Mouse (Mus musculus) forebrain, embryonic 10.5 days (tissue): Measurements from ENCODE around the gene Jak1. TPM values are rescaled to one million over a fixed set of nuclear protein-coding genes. Genes with fewer than 3 reads are reported as not detected.

ENCODE experiments used
- DNase-seq: peaks from one replicate; pipeline ENCODE4 v3.0.0-alpha.2; 2017; ENCODE audit warnings: low spot score; ENCODE audit errors: extremely low spot score
- H3K27ac ChIP-seq: fragments of 300-500 bp; sonication (generic); 2 replicates; pipeline ENCODE4 v1.5.1; 2016; ENCODE audit warnings: mild to moderate bottlenecking
- H3K27me3 ChIP-seq: fragments of 300-500 bp; sonication (generic); 2 replicates; pipeline ENCODE4 v1.6.1; 2016; ENCODE audit warnings: mild to moderate bottlenecking; ENCODE audit not compliant: poor library complexity, severe bottlenecking
- H3K36me3 ChIP-seq: fragments of 300-500 bp; sonication (generic); replicated peaks from 2 replicates; pipeline ENCODE4 v1.6.1; 2016; ENCODE audit warnings: mild to moderate bottlenecking, moderate library complexity
- H3K4me1 ChIP-seq: fragments of 300-500 bp; sonication (generic); 2 replicates; pipeline ENCODE4 v1.6.1; 2016
- H3K4me3 ChIP-seq: fragments of 300-500 bp; sonication (generic); 2 replicates; pipeline ENCODE4 v1.5.1; 2016; ENCODE audit warnings: mild to moderate bottlenecking, moderate library complexity
- H3K9me3 ChIP-seq: fragments of 300-500 bp; sonication (generic); 2 replicates; pipeline ENCODE4 v1.6.1; 2016; ENCODE audit warnings: mild to moderate bottlenecking, moderate library complexity
- WGBS: fragments of 180-500 bp; shearing (Covaris S2); methylation state at CpG from one replicate; pipeline ENCODE4 v1.1.7; 2016; 5-methylcytosine and 5-hydroxymethylcytosine counted together
- polyA plus RNA-seq: library from polyadenylated mRNA; unstranded; fragments of >200 nt; fragmentation: Nextera tagmentation; extraction: Ambion mirVana; gene quantifications from 2 replicates; pipeline ENCODE4 v1.2.1, GENCODE M21; 2016

Gene Jak1
- polyA plus RNA-seq, 1 experiment from 2014 or later = 42.4 TPM

DNA sequence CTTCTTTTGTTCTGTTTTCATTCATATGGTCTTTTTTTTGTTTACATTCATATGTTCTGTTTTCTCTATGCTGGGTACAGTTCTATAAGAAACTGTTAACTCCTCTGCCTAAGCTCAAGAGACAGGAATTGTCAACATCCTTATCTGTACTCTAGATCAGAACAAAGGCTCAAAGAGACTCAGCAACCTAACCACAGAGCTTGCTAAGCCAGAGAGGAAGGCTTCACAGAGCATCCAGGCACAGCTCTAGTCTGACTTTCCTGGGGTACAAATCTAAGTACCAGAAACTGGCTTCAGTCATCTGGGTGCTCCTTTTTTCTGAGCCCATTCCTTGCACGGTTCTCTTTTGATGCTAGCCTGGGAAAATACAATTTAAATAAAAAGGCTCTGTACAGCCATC is 97.3 kb downstream of the Jak1 start:
- no peak overlapping the region for H3K4me3 ChIP-seq
- DNase-seq = no peak
- no peaks in the 10 kb centered on the region for H3K9me3 ChIP-seq
- H3K27me3 ChIP-seq = no peaks in the 10 kb centered on the region
- H3K36me3 ChIP-seq = peaks cover 22% of the 10 kb centered on the region
- 87% methylated on average over 1 of the region's 1 CpGs for WGBS
- H3K27ac ChIP-seq = no peak overlapping the region
- no peaks in the 10 kb centered on the region for H3K4me1 ChIP-seq

- no peaks in the 10 kb centered on the region for H3K4me1 ChIP-seq
- H3K27me3 ChIP-seq = no peaks in the 10 kb centered on the region
- DNase-seq = no peak
- no peak overlapping the region for H3K27ac ChIP-seq
- H3K9me3 ChIP-seq = no peaks in the 10 kb centered on the region
- peaks cover 30% of the 10 kb centered on the region for H3K36me3 ChIP-seq
- 93% methylated on average over 4 of the region's 4 CpGs for WGBS
- no peak overlapping the region for H3K4me3 ChIP-seq
Observed at GRCm38 (mm10) chr4:101165776-101166175, 99.3 kb downstream of the Jak1 start.

- no peaks in the 10 kb centered on the region for H3K4me1 ChIP-seq
- H3K27me3 ChIP-seq = no peaks in the 10 kb centered on the region
- WGBS = 97% methylated on average over 2 of the region's 2 CpGs
- peaks cover 34% of the 10 kb centered on the region for H3K36me3 ChIP-seq
- H3K4me3 ChIP-seq = no peak overlapping the region
- no peak overlapping the region for H3K27ac ChIP-seq
- DNase-seq = no peak
- H3K9me3 ChIP-seq = no peaks in the 10 kb centered on the region
Observed at GRCm38 (mm10) chr4:101164673-101165072, 100.4 kb downstream of the Jak1 start.

DNA sequence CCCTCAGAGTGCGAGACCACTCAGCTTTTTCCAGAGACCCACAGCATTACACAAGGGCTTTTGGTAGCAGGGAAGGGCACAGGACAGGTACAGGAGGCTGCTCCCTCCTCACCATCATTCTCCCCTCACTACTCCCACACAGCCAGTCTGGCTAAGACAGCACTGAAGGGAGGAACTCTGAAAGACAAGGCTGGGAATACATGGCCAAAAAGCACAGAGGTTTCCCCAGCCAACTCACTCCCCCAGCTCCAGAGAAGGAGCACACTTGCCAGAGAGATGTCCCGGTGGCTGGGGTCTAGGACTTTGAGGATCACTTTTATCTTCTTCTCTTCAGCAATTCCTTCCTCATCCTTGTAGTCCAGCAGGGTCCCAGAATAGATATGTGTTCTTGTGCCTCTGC is 100.9 kb downstream of the Jak1 start:
- no peak overlapping the region for H3K27ac ChIP-seq
- no peaks in the 10 kb centered on the region for H3K27me3 ChIP-seq
- H3K4me3 ChIP-seq = no peak overlapping the region
- peaks cover 39% of the 10 kb centered on the region for H3K36me3 ChIP-seq
- WGBS = 89% methylated on average over 2 of the region's 2 CpGs
- H3K9me3 ChIP-seq = no peaks in the 10 kb centered on the region
- no peak for DNase-seq
- no peaks in the 10 kb centered on the region for H3K4me1 ChIP-seq

GRCm38 (mm10) chr4:101160821-101161220 is 104.3 kb downstream of the Jak1 start:
- 88% methylated on average over 1 of the region's 1 CpGs for WGBS
- peaks cover 65% of the 10 kb centered on the region for H3K36me3 ChIP-seq

GRCm38 (mm10) chr4:101159191-101159764 is 105.8 kb downstream of the Jak1 start:
- no peaks in the 10 kb centered on the region for H3K27me3 ChIP-seq
- H3K27ac ChIP-seq = no peak overlapping the region
- no peak for DNase-seq
- H3K4me1 ChIP-seq = no peaks in the 10 kb centered on the region
- WGBS = 89% methylated on average over 12 of the region's 12 CpGs
- H3K9me3 ChIP-seq = no peaks in the 10 kb centered on the region
- H3K36me3 ChIP-seq = peaks cover 73% of the 10 kb centered on the region
- H3K4me3 ChIP-seq = no peak overlapping the region

More at GRCm38 (mm10) chr4:101160821-101161220, 104.3 kb downstream of the Jak1 start:
- H3K4me3 ChIP-seq = no peak overlapping the region
- H3K27ac ChIP-seq = no peak overlapping the region
- no peaks in the 10 kb centered on the region for H3K27me3 ChIP-seq
- no peaks in the 10 kb centered on the region for H3K9me3 ChIP-seq
- no peak for DNase-seq
- H3K4me1 ChIP-seq = no peaks in the 10 kb centered on the region

DNA sequence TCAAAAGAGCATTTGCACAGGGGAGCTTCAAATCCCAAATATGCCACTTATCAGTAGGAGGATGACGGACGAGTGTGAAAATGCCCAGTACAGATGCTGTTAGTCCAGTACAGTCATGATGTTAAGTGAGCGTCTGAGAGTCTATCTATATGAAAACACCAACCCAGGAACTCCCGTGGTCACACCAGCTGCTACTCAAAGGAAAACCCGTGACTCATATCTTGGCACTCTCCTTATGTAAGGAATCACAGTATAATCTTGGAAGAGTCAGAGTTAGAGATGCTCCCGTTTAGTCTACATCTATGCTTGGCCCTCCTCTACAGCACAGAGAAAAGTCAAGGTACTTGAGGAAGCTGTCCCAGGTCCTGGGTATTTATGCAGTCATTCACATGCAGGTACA is 106.8 kb downstream of the Jak1 start:
- Histone ChIP-seq H3K27ac (no peak overlapping the region), H3K9me3 (no peaks in the 10 kb centered on the region), H3K4me3 (no peak overlapping the region), H3K27me3 (no peaks in the 10 kb centered on the region), H3K4me1 (no peaks in the 10 kb centered on the region), H3K36me3 (peaks cover 80% of the 10 kb centered on the region)
- DNase-seq = no peak
- WGBS = 89% methylated on average over 6 of the region's 6 CpGs

- Histone ChIP-seq H3K9me3 (no peaks in the 10 kb centered on the region), H3K4me3 (no peak overlapping the region), H3K4me1 (no peaks in the 10 kb centered on the region), H3K36me3 (peaks cover 84% of the 10 kb centered on the region), H3K27me3 (no peaks in the 10 kb centered on the region), H3K27ac (no peak overlapping the region)
- DNase-seq = no peak
- WGBS = 92% methylated on average over 5 of the region's 5 CpGs
Observed at GRCm38 (mm10) chr4:101157476-101157875, 107.6 kb downstream of the Jak1 start.

DNA sequence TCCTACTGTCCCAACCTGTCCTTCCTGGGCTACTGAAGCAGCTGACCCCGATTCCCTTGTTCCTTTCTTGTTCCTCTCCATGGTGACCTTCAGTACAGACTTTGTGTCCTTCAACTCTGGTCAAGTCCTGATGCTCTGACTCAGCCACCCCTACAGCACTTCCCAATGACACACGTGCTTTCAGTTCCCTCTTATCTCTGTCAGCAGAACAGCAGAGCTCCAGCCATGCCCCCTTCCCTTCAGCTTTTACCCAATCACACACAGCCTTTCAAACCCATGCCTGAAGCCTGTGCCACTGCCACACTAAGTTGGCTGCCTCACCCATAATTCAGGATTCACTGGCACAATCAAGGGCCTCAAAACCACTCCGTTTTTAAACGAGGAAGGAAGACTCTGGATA is 109.5 kb downstream of the Jak1 start:
- Histone ChIP-seq H3K27me3 (no peaks in the 10 kb centered on the region), H3K9me3 (no peaks in the 10 kb centered on the region), H3K4me3 (no peak overlapping the region), H3K4me1 (no peaks in the 10 kb centered on the region), H3K36me3 (peaks cover 90% of the 10 kb centered on the region), H3K27ac (no peak overlapping the region)
- no peak for DNase-seq
- 89% methylated on average over 4 of the region's 4 CpGs for WGBS

- Histone ChIP-seq H3K4me1 (peaks cover 5% of the 10 kb centered on the region), H3K4me3 (no peak overlapping the region), H3K9me3 (no peaks in the 10 kb centered on the region), H3K27me3 (no peaks in the 10 kb centered on the region), H3K27ac (no peak overlapping the region), H3K36me3 (peaks cover 44% of the 10 kb centered on the region)
- DNase-seq = no peak
- 95% methylated on average over 11 of the region's 11 CpGs for WGBS
Observed at GRCm38 (mm10) chr4:101146891-101147655, 118.0 kb downstream of the Jak1 start.

DNA sequence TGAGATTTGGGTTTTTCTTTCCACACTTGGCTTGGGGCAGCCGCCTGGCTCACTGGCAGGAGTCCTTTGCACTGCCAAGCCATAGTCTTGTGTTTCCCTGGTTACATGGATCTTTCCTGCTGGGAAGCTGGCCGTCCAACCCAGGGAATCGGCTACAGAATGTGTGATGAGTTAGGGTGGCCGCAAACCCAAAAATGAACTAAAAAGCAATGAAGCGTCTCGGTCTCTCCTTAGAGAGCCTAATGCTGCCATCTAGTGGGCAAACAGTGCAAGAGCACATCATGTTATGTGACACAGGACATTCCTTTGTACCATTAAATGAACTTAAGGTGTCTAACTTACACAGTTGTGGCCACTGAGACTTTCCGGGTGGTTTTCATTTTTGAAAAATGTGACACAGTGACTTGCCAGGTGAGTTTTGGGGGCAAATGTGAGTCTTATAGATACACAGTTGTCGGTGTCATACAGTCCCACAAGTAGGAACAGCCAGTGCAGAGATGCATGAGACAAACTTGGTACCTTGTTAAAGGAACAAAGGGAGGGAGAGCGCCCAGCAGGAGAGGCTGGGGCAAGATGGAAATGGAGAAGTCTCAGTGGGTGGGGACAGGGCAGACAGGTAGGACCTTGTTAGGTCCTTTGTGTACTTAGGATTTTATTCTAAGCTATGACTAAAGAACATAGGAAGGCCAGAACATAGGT is 118.9 kb downstream of the Jak1 start:
- no peak overlapping the region for H3K4me3 ChIP-seq
- WGBS = 37% methylated on average over 9 of the region's 9 CpGs
- no peaks in the 10 kb centered on the region for H3K27me3 ChIP-seq

DNA sequence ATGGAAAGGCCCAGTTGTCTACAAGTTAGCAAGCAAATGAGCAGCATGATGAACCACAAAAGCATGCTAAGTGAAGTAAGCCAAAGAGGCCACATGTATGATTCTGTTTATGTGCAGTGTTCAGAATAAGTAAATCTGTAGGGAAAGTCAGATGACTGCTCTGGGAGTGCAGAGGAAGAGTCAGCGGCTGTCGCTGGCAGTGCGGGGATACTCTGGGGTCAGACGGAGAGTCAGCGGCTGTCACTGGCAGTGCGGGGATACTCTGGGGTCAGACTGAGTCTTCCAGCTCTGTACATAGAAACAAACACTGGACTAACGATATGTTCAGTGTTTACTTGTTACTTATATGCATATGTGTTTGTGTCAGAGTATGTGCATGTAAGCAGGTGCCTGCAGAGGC is 120.3 kb downstream of the Jak1 start:
- 88% methylated on average over 7 of the region's 7 CpGs for WGBS
- Histone ChIP-seq H3K36me3 (peaks cover 28% of the 10 kb centered on the region), H3K27ac (no peak overlapping the region), H3K4me1 (peaks cover 5% of the 10 kb centered on the region), H3K4me3 (no peak overlapping the region), H3K27me3 (no peaks in the 10 kb centered on the region), H3K9me3 (no peaks in the 10 kb centered on the region)
- DNase-seq = no peak

More for the DNA sequence above, 118.9 kb downstream of the Jak1 start:
- Histone ChIP-seq H3K27ac (no peak overlapping the region), H3K36me3 (peaks cover 42% of the 10 kb centered on the region), H3K9me3 (no peaks in the 10 kb centered on the region), H3K4me1 (peaks cover 5% of the 10 kb centered on the region)
- DNase-seq = peak; percentile 72

DNA sequence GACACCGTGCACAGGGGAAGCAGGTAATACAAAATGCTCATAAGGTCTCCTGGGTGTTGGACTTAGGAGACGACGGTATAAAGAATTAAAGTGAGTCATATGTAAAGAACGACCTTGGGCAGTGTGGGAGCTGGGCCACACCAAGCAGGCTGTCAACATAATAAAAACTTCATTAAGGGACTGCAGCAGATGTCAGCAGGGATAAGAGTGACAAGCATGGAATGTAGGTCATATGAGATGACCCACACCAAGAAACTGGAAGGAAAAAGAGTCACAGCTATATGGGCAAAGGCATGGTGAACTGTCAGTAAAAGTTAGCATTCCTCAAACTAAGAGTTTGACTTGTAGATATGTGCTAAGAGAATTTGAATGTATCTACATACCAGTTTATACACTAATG is 120.7 kb downstream of the Jak1 start:
- peaks cover 5% of the 10 kb centered on the region for H3K4me1 ChIP-seq
- WGBS = 83% methylated on average over 4 of the region's 4 CpGs
- DNase-seq = no peak
- no peak overlapping the region for H3K4me3 ChIP-seq
- no peaks in the 10 kb centered on the region for H3K9me3 ChIP-seq
- no peak overlapping the region for H3K27ac ChIP-seq
- H3K36me3 ChIP-seq = peaks cover 27% of the 10 kb centered on the region
- no peaks in the 10 kb centered on the region for H3K27me3 ChIP-seq
